Mouse (Mus musculus): ENCODE measurements at regions not wholly inside any gene's neighbourhood (a gene's known extent, or its start where the extent isn't known, plus 50 kb on each side); places are given as distances from the start of the nearest gene placed in this dataset.

DNA sequence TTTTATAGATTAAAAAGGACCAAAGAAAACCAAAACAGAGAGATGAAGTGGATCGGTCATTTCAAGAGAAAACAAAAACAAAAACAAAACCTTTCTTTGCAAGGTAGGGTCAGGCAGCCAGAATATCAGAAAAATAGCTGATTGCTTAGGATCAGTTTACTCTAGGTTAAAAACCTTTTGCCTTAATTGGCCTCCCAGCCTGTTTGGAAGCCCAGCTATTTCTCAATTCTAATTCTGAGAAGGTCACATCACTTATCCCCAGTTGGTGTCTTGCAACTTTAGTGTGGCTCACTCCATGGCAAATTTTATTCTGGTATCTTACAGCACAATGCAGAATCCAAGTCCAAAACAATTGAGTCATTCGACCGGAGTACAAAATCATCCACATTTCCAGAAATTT is 70.0 kb downstream of the 1190002N15Rik start:
- no peaks in the 10 kb centered on the region for H3K27me3 ChIP-seq (ENCODE audit: control insufficient read depth, insufficient read depth, low read length)
- no peaks in the 10 kb centered on the region for H3K4me1 ChIP-seq (replicated peaks; ENCODE audit: control insufficient read depth, insufficient read depth, low read length)
- TF ChIP-seq CTCF (IDR thresholded peaks at IDR 0.05; ENCODE audit: borderline replicate concordance, control insufficient read depth, extremely low read depth, insufficient read depth, low read length, poor library complexity) (no peak), POLR2A (IDR thresholded peaks at IDR 0.05; ENCODE audit: control insufficient read depth, extremely low read depth, insufficient read depth, low read length, poor library complexity) (no peak)
- no peak overlapping the region for H3K27ac ChIP-seq (ENCODE audit: control insufficient read depth, insufficient read depth, low read length)
- H3K36me3 ChIP-seq (ENCODE audit: control insufficient read depth, insufficient read depth, low read length), result no peaks in the 10 kb centered on the region
- 98% methylated on average over 3 of the region's 3 CpGs for WGBS
- DNase-seq, result no peak
- H3K4me3 ChIP-seq (ENCODE audit: control insufficient read depth, insufficient read depth, low read length), result no peak overlapping the region

DNA sequence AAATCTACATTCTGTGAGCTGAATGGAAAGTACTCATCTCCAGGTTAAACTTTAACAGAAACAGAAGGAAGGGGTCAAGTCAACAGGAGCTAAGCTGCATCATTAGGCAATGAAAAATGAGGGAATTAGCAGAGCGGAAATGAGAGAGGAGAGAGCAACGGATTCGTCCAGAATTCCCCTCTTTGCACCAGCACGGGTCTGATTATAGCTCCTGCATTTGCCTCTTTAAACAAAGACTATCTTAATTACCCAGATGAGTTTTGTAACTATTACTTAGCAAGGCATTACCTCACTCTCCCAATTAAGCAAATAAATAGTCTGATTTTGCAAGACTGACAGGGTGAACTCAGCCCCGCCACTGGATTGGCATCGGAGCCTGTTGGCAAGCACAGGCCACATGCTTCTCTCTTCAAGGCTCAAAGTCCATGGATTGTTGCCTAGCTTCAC is 81.8 kb downstream of the 1190002N15Rik start:
- no peaks in the 10 kb centered on the region for H3K27me3 ChIP-seq (ENCODE audit: control insufficient read depth, insufficient read depth, low read length)
- H3K36me3 ChIP-seq (ENCODE audit: control insufficient read depth, insufficient read depth, low read length), result no peaks in the 10 kb centered on the region
- H3K27ac ChIP-seq (ENCODE audit: control insufficient read depth, insufficient read depth, low read length), result no peak overlapping the region
- no peaks in the 10 kb centered on the region for H3K4me1 ChIP-seq (replicated peaks; ENCODE audit: control insufficient read depth, insufficient read depth, low read length)
- DNase-seq, result no peak
- no peak for TF ChIP-seq CTCF (IDR thresholded peaks at IDR 0.05; ENCODE audit: borderline replicate concordance, control insufficient read depth, extremely low read depth, insufficient read depth, low read length, poor library complexity)
- no peak for TF ChIP-seq POLR2A (IDR thresholded peaks at IDR 0.05; ENCODE audit: control insufficient read depth, extremely low read depth, insufficient read depth, low read length, poor library complexity)
- H3K4me3 ChIP-seq (ENCODE audit: control insufficient read depth, insufficient read depth, low read length), result no peak overlapping the region
- 95% methylated on average over 6 of the region's 6 CpGs for WGBS

DNA sequence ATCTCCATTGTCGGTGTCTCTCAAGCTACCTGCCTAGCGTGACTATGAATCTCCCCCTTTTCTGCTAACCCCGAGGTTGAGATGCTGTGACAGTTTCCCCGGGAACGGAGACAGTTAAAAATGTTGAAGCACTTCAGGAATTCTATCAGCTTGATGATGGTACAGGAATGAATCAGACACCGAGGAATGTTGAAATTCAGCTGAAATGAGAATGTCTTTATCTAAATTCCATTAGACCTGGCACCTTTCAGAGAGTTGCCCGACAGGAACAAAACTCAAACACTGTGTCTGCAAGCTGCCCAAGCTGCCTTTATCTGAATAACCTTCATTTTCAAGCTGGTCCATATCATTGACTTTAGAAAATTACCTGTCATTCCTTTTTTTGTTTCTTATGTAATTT is 82.4 kb downstream of the 1190002N15Rik start:
- H3K4me1 ChIP-seq (replicated peaks; ENCODE audit: control insufficient read depth, insufficient read depth, low read length), result no peaks in the 10 kb centered on the region
- no peak overlapping the region for H3K4me3 ChIP-seq (ENCODE audit: control insufficient read depth, insufficient read depth, low read length)
- no peak for TF ChIP-seq CTCF (IDR thresholded peaks at IDR 0.05; ENCODE audit: borderline replicate concordance, control insufficient read depth, extremely low read depth, insufficient read depth, low read length, poor library complexity)
- no peak for TF ChIP-seq POLR2A (IDR thresholded peaks at IDR 0.05; ENCODE audit: control insufficient read depth, extremely low read depth, insufficient read depth, low read length, poor library complexity)
- no peak for DNase-seq
- 92% methylated on average over 7 of the region's 7 CpGs for WGBS
- H3K27me3 ChIP-seq (ENCODE audit: control insufficient read depth, insufficient read depth, low read length), result no peaks in the 10 kb centered on the region
- H3K27ac ChIP-seq (ENCODE audit: control insufficient read depth, insufficient read depth, low read length), result no peak overlapping the region
- no peaks in the 10 kb centered on the region for H3K36me3 ChIP-seq (ENCODE audit: control insufficient read depth, insufficient read depth, low read length)

DNA sequence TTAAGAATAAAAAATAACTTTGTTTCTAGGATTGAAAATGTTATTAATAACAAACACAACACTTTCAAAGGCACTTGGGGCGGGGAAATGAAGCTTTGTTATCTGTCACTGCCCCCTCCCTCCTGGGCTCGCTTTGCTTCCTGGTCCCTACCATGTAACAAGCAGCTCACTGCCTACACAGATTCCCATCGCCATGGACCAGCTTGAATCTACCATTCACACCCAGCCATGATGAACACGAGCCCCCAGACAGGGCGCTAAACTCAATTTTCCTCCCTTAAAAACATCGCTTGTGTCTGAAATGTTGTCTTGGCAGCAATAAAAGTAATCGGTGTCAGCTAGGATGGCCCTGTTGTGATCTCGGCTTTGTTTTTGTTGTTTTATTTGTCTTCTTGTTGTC is 88.0 kb downstream of the 1190002N15Rik start:
- 94% methylated on average over 8 of the region's 8 CpGs for WGBS

DNA sequence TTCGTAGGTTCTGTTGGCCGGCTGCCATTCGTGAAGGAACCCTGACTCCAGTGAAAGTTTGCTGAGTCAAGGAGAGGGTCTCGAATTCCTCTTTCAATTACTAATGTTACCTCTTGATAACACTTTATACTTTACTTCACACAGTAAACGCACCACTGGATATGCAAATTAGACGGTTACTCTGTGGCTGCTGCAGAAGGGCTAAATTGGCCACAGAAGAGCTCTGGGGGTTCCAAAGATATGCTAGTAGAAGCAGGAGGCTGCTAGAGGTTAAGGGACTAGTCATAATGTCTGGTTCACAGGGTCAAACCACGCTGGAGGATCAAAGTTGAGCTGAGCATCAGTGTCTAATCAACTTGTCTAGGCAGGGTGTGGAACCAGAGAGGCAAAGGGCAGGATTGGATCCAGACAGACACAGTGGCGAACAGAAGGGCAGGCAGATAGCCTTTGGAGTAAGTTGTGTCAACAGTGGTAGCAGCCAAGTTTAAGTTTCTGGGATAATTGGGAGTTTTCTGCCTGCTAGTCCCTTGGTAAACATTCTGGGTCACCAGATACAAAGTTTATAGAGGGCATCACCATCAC is 91.6 kb downstream of the 1190002N15Rik start:
- no peak for DNase-seq
- no peaks in the 10 kb centered on the region for H3K4me1 ChIP-seq (replicated peaks; ENCODE audit: control insufficient read depth, insufficient read depth, low read length)
- no peaks in the 10 kb centered on the region for H3K27me3 ChIP-seq (ENCODE audit: control insufficient read depth, insufficient read depth, low read length)
- TF ChIP-seq POLR2A (IDR thresholded peaks at IDR 0.05; ENCODE audit: control insufficient read depth, extremely low read depth, insufficient read depth, low read length, poor library complexity), result no peak
- no peak for TF ChIP-seq CTCF (IDR thresholded peaks at IDR 0.05; ENCODE audit: borderline replicate concordance, control insufficient read depth, extremely low read depth, insufficient read depth, low read length, poor library complexity)
- H3K36me3 ChIP-seq (ENCODE audit: control insufficient read depth, insufficient read depth, low read length), result no peaks in the 10 kb centered on the region
- H3K27ac ChIP-seq (ENCODE audit: control insufficient read depth, insufficient read depth, low read length), result no peak overlapping the region
- no peak overlapping the region for H3K4me3 ChIP-seq (ENCODE audit: control insufficient read depth, insufficient read depth, low read length)
- WGBS, result 63% methylated on average over 8 of the region's 8 CpGs

More for the DNA sequence above, 88.0 kb downstream of the 1190002N15Rik start:
- no peak for DNase-seq
- no peak overlapping the region for H3K27ac ChIP-seq (ENCODE audit: control insufficient read depth, insufficient read depth, low read length)
- no peaks in the 10 kb centered on the region for H3K27me3 ChIP-seq (ENCODE audit: control insufficient read depth, insufficient read depth, low read length)
- no peaks in the 10 kb centered on the region for H3K4me1 ChIP-seq (replicated peaks; ENCODE audit: control insufficient read depth, insufficient read depth, low read length)
- no peak for TF ChIP-seq CTCF (IDR thresholded peaks at IDR 0.05; ENCODE audit: borderline replicate concordance, control insufficient read depth, extremely low read depth, insufficient read depth, low read length, poor library complexity)
- no peak overlapping the region for H3K4me3 ChIP-seq (ENCODE audit: control insufficient read depth, insufficient read depth, low read length)
- no peaks in the 10 kb centered on the region for H3K36me3 ChIP-seq (ENCODE audit: control insufficient read depth, insufficient read depth, low read length)

DNA sequence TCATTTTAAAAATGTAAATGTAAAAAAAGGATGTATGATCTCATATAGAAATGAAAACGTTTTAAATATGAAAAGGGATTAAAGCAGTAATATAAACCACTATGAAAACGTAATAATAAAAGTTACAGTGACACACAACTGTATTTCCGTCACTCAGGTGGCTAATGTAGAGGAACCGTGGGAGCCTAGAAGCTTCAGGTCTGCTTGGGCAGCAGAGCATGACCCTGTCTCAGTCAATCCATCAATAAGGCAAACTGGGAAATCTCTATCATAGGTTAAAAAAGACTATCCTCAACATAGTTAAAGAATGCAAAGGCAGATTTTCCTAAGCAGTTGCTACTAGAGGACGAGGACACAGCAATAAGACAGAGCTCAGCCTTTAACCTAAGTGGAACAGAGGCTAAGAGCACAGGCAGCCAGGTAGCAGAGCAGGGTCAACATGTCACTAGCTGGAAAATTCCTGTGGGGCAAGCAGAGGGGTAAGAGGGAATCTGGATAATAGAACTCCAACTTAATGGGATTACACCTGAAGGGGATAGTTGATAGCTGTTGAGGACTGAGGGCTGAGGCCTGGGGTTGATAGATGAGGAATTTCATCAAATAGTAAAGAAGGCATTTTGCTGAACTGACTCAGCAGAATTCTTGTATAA is 93.6 kb downstream of the 1190002N15Rik start:
- H3K4me1 ChIP-seq (replicated peaks; ENCODE audit: control insufficient read depth, insufficient read depth, low read length), result peaks cover 5% of the 10 kb centered on the region
- H3K27me3 ChIP-seq (ENCODE audit: control insufficient read depth, insufficient read depth, low read length), result no peaks in the 10 kb centered on the region
- DNase-seq, result no peak
- no peak overlapping the region for H3K4me3 ChIP-seq (ENCODE audit: control insufficient read depth, insufficient read depth, low read length)
- 94% methylated on average over 5 of the region's 5 CpGs for WGBS
- TF ChIP-seq CTCF (IDR thresholded peaks at IDR 0.05; ENCODE audit: borderline replicate concordance, control insufficient read depth, extremely low read depth, insufficient read depth, low read length, poor library complexity), result no peak
- no peak for TF ChIP-seq POLR2A (IDR thresholded peaks at IDR 0.05; ENCODE audit: control insufficient read depth, extremely low read depth, insufficient read depth, low read length, poor library complexity)
- no peak overlapping the region for H3K27ac ChIP-seq (ENCODE audit: control insufficient read depth, insufficient read depth, low read length)
- no peaks in the 10 kb centered on the region for H3K36me3 ChIP-seq (ENCODE audit: control insufficient read depth, insufficient read depth, low read length)

All from thymus, adult 2 months (tissue).